Mouse (Mus musculus): Measurements from ENCODE around the gene Mapk1.
"Not testable (repeated sequence)": the region's sequence is repeated elsewhere in the genome, so short reads cannot be mapped to it uniquely, and the experiment has no call there.

Gene Mapk1

GRCm38 (mm10) chr16:16983131-16983533, at the start of gene Mapk1:
Gene Mapk1, plus strand, starts transcription at chr16:16983382.
- peak; percentile 92 for DNase-seq (ENCODE audit: low read depth, low spot score)

DNA sequence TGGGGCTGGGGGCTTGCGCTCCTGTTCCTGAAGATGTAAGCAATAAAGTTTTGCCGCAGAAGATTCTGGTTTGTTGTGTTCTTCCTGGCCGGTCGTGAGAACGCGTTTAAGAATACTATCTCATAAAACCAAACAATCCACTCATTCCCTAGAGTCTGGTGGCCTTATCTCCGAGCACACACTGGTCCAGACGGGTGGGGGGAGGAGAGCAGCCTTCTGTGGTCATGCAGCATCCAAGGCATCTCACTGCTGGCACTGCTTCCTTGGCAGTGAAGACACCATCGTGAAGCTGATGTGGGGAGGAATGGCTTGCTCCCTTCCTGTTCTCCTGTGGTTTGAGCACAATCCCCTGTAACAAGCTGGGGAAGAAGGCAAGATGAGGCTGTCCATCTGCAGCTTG, 43.6 kb upstream of the Mapk1 start:
- DNase-seq (ENCODE audit: low read depth, low spot score) = no peak

DNA sequence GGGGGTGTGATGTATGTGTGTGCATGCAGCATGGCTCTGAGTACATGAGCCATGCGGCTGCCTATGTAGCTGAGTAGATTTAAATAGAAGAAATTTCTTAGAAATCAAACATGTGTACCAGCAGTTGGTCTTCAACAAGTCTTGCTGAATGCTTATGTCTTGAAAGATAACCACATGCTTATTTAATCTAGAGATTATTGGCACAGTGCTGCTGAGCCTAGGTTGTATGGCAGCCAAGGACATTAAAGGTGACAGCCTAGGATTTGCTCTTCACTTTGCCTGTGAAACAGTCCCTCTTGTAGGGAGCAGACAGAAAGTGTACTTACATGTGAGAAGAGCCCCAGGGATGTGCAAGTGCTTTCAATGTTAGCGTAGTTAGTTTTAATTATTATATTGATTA, 42.1 kb upstream of the Mapk1 start:
- no peak for DNase-seq (ENCODE audit: low read depth, low spot score)

- DNase-seq (ENCODE audit: low read depth, low spot score) = no peak
These were observed 24.6 kb upstream of the Mapk1 start for GRCm38 (mm10) chr16:16958575-16958974.

GRCm38 (mm10) chr16:16959907-16960306, 23.3 kb upstream of the Mapk1 start:
- no peak for DNase-seq (ENCODE audit: low read depth, low spot score)

DNA sequence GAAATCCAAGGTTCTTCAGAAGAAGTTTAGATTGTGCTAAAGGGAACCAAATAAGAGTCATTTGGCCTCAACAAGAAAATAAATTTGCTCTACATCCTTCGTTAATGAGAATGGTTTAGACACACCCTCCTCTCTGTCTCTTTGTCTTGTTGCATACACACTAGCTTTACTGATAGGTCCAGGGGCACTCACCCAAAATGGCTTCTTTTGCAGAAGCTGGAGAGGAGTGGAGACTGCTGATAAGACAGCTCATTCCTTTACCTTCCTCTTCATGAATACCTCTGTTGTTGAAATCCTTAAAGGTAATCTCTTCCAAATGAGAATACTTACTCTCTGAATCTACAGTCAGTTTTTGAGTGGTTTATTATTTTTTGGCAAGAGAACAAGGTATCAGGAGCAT, 18.0 kb upstream of the Mapk1 start:
- DNase-seq (ENCODE audit: low read depth, low spot score) = no peak

DNA sequence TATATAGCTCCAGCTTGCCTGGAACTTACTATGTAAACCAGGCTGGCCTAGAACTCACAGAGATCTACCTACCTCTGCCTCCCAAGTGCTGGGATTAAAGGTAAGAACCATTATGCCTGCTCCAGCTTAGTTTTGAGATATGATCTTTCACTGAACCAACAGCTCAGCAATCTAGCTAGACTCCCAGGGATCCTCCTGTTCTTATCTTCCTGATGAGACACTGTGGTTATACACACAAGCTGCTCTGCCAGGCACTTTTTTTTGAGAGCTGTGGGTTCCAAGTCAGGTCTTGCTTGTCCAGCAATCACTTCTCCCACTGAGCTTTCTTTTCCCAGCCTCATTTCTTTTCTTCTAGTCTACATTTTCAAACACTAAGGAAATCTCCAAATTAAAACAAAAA, 16.9 kb upstream of the Mapk1 start:
- DNase-seq (ENCODE audit: low read depth, low spot score) = no peak

DNA sequence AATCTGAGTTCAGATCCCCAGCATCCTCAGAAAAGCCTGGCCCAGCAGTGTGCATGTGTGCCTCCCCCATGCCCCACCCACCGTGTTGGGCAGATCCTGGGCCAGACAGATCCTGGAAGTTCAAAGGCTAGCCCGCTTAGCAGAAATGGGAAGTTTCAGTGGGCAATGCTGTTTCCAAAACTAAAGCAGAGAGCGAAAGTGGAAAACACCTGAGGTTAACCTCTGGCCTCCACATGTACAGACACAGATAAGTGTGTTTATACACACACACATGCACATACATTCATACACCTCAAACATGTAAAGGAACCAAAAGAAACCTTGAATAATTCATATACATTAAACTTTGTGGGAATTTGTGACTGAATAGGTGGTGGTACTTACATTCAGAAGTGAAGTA, 5.1 kb upstream of the Mapk1 start:
- DNase-seq (ENCODE audit: low read depth, low spot score) = no peak

DNA sequence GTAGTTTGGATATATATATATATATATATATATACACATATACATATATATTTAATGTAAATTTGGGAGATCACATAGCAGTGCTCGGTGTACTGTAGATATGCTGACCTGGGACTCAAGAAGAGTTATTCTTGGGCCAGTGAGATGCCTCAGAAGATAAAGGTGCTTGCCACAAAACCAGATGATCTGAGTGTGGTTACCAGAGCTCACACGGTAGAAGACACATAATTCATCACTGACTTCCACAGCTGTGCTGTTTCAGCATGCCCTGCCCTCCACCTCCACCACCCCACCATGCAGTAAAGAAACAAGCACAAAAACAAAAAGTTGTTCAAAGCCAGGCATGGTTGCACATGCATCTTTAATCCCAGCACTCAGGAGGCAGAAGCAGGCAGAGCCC, 4.4 kb upstream of the Mapk1 start:
- no peak for DNase-seq (ENCODE audit: low read depth, low spot score)

GRCm38 (mm10) chr16:16982636-16983035, 546 bp upstream of the Mapk1 start:
- peak; percentile 4 for DNase-seq (ENCODE audit: low read depth, low spot score)

GRCm38 (mm10) chr16:16983534-16984422, 596 bp downstream of the Mapk1 start:
- peak; percentile 6 for DNase-seq (ENCODE audit: low read depth, low spot score)

- DNase-seq (ENCODE audit: low read depth, low spot score) = no peak
These were observed 1.3 kb downstream of the Mapk1 start for GRCm38 (mm10) chr16:16984423-16984941.

DNA sequence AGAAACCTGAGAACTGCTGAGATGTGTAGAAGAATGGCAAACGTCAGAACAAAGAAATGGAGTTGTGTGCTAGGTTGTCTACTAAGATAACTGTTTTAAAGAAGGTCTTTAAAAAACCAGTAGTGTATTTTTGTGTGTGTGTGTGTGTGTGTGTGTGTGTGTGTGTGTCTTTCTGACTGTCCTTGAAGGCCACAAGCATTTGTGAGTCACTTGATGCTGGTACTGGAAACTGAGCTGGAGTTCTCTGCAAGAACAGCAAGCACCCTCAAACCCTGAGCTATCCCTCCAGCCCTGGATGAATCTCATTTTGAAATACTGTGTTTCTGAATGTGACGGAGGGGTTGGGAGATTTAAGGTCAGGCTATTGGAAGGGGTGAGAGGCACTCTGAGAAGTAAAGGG, 4.1 kb downstream of the Mapk1 start:
- DNase-seq (ENCODE audit: low read depth, low spot score) = no peak

DNA sequence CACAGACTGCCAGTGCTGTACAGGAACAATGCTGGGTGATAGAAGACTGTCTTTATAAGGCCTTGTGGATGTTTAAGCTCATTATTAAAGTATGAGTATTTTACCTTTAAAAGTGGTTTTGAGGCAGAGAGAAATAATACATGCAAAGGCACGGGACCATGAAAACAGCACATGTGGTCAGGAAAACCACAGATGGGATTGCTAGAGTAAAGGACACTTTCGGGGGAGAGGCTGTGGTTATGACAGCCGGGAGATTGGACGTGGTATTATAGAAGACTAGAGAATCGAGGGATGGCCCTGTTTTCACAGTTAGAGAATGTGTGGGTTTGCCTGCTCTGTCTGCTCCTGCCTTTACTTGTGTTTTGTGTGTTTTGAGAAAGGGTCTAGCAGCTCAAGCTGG, 5.7 kb downstream of the Mapk1 start:
- no peak for DNase-seq (ENCODE audit: low read depth, low spot score)

GRCm38 (mm10) chr16:16990021-16990420, 6.8 kb downstream of the Mapk1 start:
- no peak for DNase-seq (ENCODE audit: low read depth, low spot score)

GRCm38 (mm10) chr16:16994426-16995052, 11.4 kb downstream of the Mapk1 start:
- no peak for DNase-seq (ENCODE audit: low read depth, low spot score)

GRCm38 (mm10) chr16:16996121-16996729, 13.0 kb downstream of the Mapk1 start:
- DNase-seq (ENCODE audit: low read depth, low spot score) = not testable (repeated sequence)

DNA sequence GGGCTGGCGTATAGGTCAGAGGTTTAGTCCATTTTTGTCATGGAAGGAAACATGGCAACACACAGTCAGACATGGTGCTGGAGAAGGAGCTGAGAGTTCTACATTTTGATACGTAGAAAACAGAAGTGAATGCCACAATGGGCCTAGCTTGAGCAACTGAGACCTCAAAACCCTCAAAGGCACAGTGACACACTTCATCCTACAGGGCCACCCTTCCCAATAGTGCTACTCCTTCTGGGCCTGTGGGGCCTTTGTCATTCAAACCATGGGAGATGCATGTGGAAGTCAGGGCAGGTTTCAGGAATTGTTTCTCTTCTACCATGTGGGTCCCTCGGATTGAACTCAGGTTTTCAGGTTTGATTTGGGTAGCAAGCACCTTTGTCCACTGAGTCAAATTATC, 17.9 kb downstream of the Mapk1 start:
- no peak for DNase-seq (ENCODE audit: low read depth, low spot score)

- no peak for DNase-seq (ENCODE audit: low read depth, low spot score)
These were observed 23.9 kb downstream of the Mapk1 start for GRCm38 (mm10) chr16:17007070-17007469.

DNA sequence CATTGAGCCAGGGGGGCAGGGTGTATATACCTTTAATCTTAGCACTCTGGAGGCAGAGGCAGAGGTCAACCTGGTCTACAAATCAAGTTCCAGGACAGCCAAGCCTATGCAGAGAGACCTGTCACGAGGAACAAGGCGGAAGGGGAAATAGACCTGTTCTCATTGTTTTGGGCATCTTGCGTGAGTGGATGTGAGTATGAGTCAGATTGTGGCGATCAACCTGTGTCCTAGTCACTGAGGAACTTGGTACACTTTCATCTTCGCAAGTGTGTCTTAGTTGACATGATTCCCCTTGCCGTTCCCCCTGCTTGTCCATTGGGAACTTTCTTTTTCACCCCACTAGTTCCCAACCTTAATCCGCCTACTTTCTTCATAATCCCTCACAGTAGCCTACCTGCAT, 26.9 kb downstream of the Mapk1 start:
- no peak for DNase-seq (ENCODE audit: low read depth, low spot score)

- no peak for DNase-seq (ENCODE audit: low read depth, low spot score)
These were observed 29.4 kb downstream of the Mapk1 start for GRCm38 (mm10) chr16:17012583-17012982.

DNA sequence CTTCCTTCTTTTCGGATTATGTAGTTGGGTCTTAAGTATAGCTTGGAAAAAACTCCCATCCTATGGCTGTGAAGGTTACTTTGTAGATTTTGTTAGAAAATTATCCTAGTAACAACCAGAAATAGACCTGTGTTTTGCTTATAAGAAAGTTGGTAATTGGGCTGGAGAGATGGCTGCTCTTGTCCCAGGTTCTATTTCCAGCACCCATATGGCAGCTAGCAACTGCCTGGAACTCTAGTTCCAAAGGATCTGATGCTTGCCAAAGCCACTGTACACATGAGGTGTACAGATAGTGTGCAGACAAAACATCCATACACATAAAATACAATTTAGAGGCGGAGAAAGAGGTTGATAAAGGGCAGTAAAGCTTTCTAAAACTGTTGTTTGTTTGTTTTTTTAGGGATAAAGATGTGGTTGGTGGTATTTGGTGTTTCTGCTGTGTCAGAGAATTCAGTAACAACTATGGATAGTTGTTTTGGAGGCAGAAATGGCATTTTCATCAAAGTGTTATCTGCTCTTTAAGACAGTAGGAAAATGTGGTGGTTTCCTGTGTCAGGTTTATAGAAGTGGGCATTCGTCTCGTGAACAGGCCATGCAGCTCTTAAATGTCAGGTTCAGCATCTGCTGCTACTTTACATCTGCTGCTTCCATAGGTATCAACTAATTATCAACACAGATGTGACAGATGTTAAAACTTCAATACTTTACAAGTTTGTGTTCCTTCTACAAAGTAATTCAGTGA, 32.1 kb downstream of the Mapk1 start:
- DNase-seq (ENCODE audit: low read depth, low spot score) = no peak

All from brain, embryonic 18.5 days (tissue).